Mouse (Mus musculus) adrenal gland, postnatal 10 days (tissue): ENCODE data around the gene Acoxl. TPM values are rescaled to one million over a fixed set of nuclear protein-coding genes. Genes with fewer than 3 reads are reported as not detected.
"Not testable (repeated sequence)": the region's sequence is repeated elsewhere in the genome, so short reads cannot be mapped to it uniquely, and the experiment has no call there.

Experiments used
- DNase-seq: peaks from one replicate; pipeline ENCODE4 v3.0.0; 2021; ENCODE audit warnings: mixed read lengths
- total RNA-seq, 2 experiments: library from RNA; stranded (reverse); gene quantifications; 2 replicates each; pipeline ENCODE4 v1.2.3; 2021

The Acoxl gene
- total RNA-seq, 2 experiments from 2014 or later = 0.18 to 0.45 TPM

- DNase-seq = no peak
These were observed 245.9 kb downstream of the Acoxl start for GRCm38 (mm10) chr2:128084607-128085006.

- no peak for DNase-seq
These were observed 246.8 kb downstream of the Acoxl start for GRCm38 (mm10) chr2:128085481-128085880.

- no peak for DNase-seq
These were observed 247.7 kb downstream of the Acoxl start for GRCm38 (mm10) chr2:128086301-128086886.

GRCm38 (mm10) chr2:128086996-128087526, 248.4 kb downstream of the Acoxl start:
- no peak for DNase-seq

- DNase-seq = no peak
These were observed 249.3 kb downstream of the Acoxl start for GRCm38 (mm10) chr2:128087798-128088545.

- DNase-seq = no peak
These were observed 251.7 kb downstream of the Acoxl start for GRCm38 (mm10) chr2:128090283-128090885.

- DNase-seq = no peak
These were observed 253.0 kb downstream of the Acoxl start for GRCm38 (mm10) chr2:128091431-128092369.

GRCm38 (mm10) chr2:128092451-128092850, 253.8 kb downstream of the Acoxl start:
- no peak for DNase-seq

GRCm38 (mm10) chr2:128094196-128094595, 255.5 kb downstream of the Acoxl start:
- peak; percentile 21 for DNase-seq

- DNase-seq = no peak
These were observed 255.9 kb downstream of the Acoxl start for GRCm38 (mm10) chr2:128094602-128095001.

GRCm38 (mm10) chr2:128095270-128095669, 256.6 kb downstream of the Acoxl start:
- no peak for DNase-seq

- no peak for DNase-seq
These were observed 257.4 kb downstream of the Acoxl start for GRCm38 (mm10) chr2:128096070-128096469.

GRCm38 (mm10) chr2:128098118-128098517, 259.4 kb downstream of the Acoxl start:
- DNase-seq = not testable (repeated sequence)

- DNase-seq = no peak
These were observed 263.4 kb downstream of the Acoxl start for GRCm38 (mm10) chr2:128102086-128102485.

GRCm38 (mm10) chr2:128104815-128105214, 266.1 kb downstream of the Acoxl start:
- no peak for DNase-seq

GRCm38 (mm10) chr2:128105651-128106050, 267.0 kb downstream of the Acoxl start:
- no peak for DNase-seq

- DNase-seq = no peak
These were observed 272.9 kb downstream of the Acoxl start for GRCm38 (mm10) chr2:128111537-128111936.

- DNase-seq = no peak
These were observed 275.9 kb downstream of the Acoxl start for GRCm38 (mm10) chr2:128114621-128115020.

- DNase-seq = no peak
These were observed 276.9 kb downstream of the Acoxl start for GRCm38 (mm10) chr2:128115579-128115978.

- DNase-seq = no peak
These were observed 278.9 kb downstream of the Acoxl start for GRCm38 (mm10) chr2:128117605-128118004.

GRCm38 (mm10) chr2:128118971-128119370, 280.3 kb downstream of the Acoxl start:
- no peak for DNase-seq

- peak; percentile 76 for DNase-seq
These were observed 283.8 kb downstream of the Acoxl start for GRCm38 (mm10) chr2:128122491-128122890.
